Mouse (Mus musculus): ENCODE results near the gene Insl6. TPM values are rescaled to one million over a fixed set of nuclear protein-coding genes. Genes with fewer than 3 reads are reported as not detected.
A peak's percentile ranks its signal among the peaks of the same experiment; 100 is the strongest.

Insl6 gene
- total RNA-seq, 4 experiments from 2014 or later = 0.57 to 1.4 TPM; not detected in 2

GRCm38 (mm10) chr19:29356281-29356680 is 31.1 kb upstream of the Insl6 start:
- no peak for DNase-seq (ENCODE audit: low spot score in 2 of 2)

DNA sequence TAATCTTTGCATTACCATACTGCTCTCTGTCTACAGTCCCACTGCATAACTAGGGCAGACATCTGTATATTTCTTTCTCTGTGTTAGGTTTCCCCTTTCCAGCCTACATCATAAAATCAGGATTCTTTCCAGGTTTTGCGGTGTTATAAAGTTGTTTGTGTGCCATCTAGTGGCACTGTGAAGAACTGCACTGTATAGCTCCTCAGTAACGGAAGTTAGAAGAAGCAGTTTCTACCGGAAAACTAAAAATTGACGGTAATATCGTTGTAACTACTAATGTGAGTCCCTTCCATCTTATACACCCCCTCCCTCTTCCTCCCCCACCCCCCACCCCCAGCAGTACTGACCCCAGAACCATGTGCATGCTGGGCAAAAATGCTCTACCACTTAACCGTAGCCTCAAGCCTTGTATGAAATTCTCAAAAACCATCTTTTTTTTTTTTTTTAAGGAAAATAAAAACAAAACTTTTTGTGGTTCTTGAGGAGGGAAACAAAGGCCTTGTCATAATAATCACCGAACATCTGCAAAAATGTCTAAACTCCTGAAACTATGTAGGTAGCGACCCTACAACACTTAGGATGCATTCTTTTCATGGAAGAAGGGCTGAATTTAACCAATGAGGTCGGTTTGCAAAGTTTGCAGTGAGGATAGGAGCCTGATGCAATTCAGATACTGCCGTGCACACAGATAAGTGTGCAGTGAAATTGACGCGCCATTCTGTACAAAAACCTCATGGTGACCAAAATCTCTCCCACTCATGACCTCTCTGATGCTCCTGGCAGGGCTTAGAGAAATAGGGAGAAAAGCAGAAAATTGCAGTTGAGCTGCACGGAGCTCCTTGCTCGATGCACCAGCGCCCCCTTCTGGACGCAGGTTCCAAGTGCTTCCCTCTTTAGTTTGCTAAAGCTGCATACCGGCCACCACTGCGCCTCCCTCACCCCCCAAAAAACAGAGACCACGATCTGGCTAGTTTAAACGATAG is 30.0 kb upstream of the Insl6 start:
- peak; percentile 46 to 76 for DNase-seq (ENCODE audit: low spot score in 2 of 2)

- no peak for DNase-seq (ENCODE audit: low spot score in 2 of 2)
Measured at GRCm38 (mm10) chr19:29350991-29351390, 25.8 kb upstream of the Insl6 start.

- DNase-seq (ENCODE audit: low spot score in 2 of 2) = no peak
Measured at GRCm38 (mm10) chr19:29345636-29346035, 20.5 kb upstream of the Insl6 start.

- DNase-seq (ENCODE audit: low spot score in 2 of 2) = no peak
Measured at GRCm38 (mm10) chr19:29344868-29345267, 19.7 kb upstream of the Insl6 start.

GRCm38 (mm10) chr19:29342281-29342680 is 17.1 kb upstream of the Insl6 start:
- DNase-seq (ENCODE audit: low spot score in 2 of 2) = no peak

DNA sequence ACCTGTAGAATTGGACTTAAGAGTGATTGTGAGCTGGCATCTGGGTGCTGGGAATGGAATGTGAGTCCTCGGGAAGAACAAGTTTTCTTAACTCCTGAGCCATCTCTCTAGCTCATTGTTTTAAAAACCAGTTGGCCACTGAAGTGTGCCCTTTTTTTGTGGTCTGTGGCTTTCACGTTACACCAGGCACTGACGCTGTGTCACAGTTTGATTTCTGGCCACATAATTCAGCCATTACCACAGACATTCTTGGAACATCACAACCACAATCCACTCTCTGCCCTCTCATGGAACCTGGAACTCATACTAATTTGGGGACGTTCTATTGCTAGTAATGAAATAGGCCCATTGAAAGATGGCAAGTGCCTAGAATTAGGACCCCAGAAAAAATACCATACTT is 15.9 kb upstream of the Insl6 start:
- DNase-seq (ENCODE audit: low spot score in 2 of 2) = no peak

GRCm38 (mm10) chr19:29336624-29337023 is 11.5 kb upstream of the Insl6 start:
- no peak for DNase-seq (ENCODE audit: low spot score in 2 of 2)

GRCm38 (mm10) chr19:29334068-29334745 is 9.1 kb upstream of the Insl6 start, which contains the start of gene Rln1:
TSS of gene Rln1 (minus strand) at chr19:29334670.
- DNase-seq (ENCODE audit: low spot score in 2 of 2) = peak in 1 of 2 experiments; percentile 21

DNA sequence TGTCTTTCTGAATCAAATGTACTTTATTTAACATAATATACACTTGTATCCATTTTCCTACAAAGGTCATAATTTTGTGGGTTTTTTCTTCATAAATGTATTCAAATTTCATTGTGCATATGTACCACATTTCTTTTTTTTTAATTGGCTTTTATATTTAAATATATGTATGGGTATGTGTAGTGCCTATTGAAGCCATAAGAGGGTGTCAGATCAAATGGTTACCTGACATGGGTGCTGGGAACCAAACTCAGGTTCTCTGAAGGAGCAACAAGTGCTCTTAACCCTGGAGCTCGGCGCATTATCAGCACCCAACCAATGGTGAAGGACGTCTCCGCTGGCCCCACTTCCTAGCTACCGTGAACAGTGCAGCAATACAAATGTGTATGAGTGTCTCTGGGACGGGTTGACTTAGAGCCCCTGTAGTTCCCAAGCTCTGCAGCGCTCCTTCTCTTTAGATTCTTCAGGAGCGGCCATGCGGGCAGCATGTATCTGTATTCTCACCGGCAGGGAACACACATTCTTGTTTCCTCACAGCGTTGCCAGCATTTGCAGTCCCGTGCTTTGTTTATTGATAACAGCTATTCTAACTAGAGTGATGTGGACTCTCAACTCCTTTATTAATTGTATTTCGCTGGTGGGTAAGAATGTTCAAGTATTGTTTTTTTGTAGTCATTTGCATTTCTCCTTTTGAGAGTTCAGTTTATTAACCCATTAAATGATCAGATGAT is 1.8 kb upstream of the Insl6 start:
- DNase-seq (ENCODE audit: low spot score in 2 of 2) = no peak

GRCm38 (mm10) chr19:29326396-29326795 is 1.2 kb upstream of the Insl6 start:
- no peak for DNase-seq (ENCODE audit: low spot score in 2 of 2)

- no peak for DNase-seq (ENCODE audit: low spot score in 2 of 2)
Measured at GRCm38 (mm10) chr19:29325852-29326180, 660 bp upstream of the Insl6 start.

GRCm38 (mm10) chr19:29323416-29324049 is 1.6 kb downstream of the Insl6 start:
- no peak for DNase-seq (ENCODE audit: low spot score in 2 of 2)

- no peak for DNase-seq (ENCODE audit: low spot score in 2 of 2)
Measured at GRCm38 (mm10) chr19:29312661-29313060, 12.5 kb downstream of the Insl6 start.

- DNase-seq (ENCODE audit: low spot score in 2 of 2) = no peak
Measured at GRCm38 (mm10) chr19:29311791-29312190, 13.4 kb downstream of the Insl6 start.

DNA sequence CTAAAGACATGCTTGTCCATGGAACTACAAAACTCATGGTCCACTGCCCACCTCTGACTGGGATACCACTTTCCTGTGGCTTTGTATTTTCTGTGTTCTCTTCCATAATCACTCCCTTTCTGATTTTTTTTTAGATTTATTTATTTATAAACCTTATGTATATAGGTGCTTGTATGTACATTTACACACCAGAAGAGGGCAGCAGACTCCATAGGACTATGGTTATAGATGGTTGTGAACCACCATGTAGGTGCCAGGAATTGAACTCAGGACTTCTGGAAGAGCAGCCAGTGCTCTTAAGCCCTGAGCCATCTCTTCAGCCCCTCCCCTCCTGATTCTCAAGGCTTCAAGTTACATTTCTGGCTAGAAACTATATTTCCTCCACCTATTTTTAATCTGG is 16.3 kb downstream of the Insl6 start:
- no peak for DNase-seq (ENCODE audit: low spot score in 2 of 2)

- no peak for DNase-seq (ENCODE audit: low spot score in 2 of 2)
Measured at GRCm38 (mm10) chr19:29302119-29302518, 23.0 kb downstream of the Insl6 start.

DNA sequence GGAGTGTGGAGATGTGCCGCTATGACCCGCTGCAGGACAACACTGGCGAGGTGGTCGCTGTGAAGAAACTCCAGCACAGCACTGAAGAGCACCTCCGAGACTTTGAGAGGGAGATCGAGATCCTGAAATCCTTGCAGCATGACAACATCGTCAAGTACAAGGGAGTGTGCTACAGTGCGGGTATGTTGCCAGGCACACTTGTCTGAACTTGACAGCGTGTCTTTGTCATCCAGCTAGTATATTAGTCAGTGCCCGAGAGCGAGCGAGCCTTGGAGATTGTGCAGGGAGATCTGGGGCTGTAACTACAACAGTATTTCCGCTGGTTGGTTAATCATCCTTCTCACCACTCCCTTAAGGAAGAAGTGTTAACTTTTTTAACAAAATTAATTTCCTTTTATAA is 24.2 kb downstream of the Insl6 start:
- no peak for DNase-seq (ENCODE audit: low spot score in 2 of 2)

- no peak for DNase-seq (ENCODE audit: low spot score in 2 of 2)
Measured at GRCm38 (mm10) chr19:29297366-29297765, 27.8 kb downstream of the Insl6 start.

DNA sequence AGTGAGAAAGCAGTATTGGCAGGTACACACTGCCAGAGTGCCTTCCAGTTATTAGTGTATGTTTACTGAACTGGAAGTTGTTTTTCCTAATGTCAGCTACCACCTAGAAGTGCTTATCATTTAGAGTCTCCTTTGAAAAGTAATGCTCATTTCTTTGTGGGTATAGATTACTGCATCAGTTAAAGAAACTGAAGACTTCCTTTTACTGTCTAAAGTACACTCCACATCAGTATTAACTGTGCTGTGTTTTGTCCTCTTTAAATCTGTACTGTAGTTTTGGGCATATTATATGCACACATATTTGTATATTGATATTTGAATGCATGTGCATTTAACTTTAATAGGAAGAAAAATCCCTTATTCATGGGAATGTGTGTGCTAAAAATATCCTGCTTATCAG is 29.0 kb downstream of the Insl6 start:
- DNase-seq (ENCODE audit: low spot score in 2 of 2) = no peak

DNA sequence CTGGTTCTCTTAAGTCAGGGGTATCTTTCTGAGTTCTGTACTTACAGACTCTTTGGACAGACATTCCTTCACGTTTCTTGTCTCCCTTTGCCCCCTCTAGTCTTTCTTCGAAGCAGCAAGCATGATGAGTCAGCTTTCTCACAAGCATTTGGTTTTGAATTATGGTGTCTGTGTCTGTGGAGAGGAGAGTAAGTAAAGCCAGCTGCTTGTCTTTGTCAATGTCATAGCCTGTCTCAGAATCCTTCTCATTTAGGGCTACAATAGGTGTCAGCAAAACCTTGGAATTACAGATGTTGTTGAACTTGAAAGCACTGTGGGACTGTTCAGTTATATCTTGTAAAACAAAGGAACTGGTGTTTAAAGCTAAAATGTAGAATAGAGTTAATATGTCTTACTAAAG is 30.4 kb downstream of the Insl6 start:
- DNase-seq (ENCODE audit: low spot score in 2 of 2) = no peak

All from left cerebral cortex, adult 8-10 months (tissue).